Mouse (Mus musculus): ENCODE measurements around the gene Olfr464.

- TF ChIP-seq CTCF (IDR thresholded peaks at IDR 0.05; ENCODE audit: low read depth, low read length) (no peak), TAL1 (conservative IDR thresholded peaks at IDR 0.05; ENCODE audit: low read depth, low read length) (no peak)
Observed at GRCm38 (mm10) chr11:87920301-87920700, 466 bp downstream of the Olfr464 start.

Measured in G1E (cell line).